Mouse (Mus musculus) stomach, postnatal 0 days (tissue): ENCODE measurements at regions not wholly inside any gene's neighbourhood (a gene's known extent, or its start where the extent isn't known, plus 50 kb on each side); places are given as distances from the start of the nearest gene placed in this dataset.

Source experiments
- ATAC-seq: fragments of 200-750 bp; cut with Nextera tagmentation; 2 replicates; pipeline ENCODE4 v1.8.0; 2017; ENCODE audit not compliant: low FRiP score, low TSS enrichment
- DNase-seq: peaks from one replicate; pipeline ENCODE4 v3.0.0-alpha.2; 2016; ENCODE audit warnings: low spot score
- H3K27ac ChIP-seq: fragments of 300-500 bp; sonication (generic); replicated peaks from 2 replicates; pipeline ENCODE4 v1.5.1; 2014; ENCODE audit warnings: mild to moderate bottlenecking, control low read depth
- H3K27me3 ChIP-seq: fragments of 300-500 bp; sonication (generic); 2 replicates; pipeline ENCODE4 v1.6.1; 2014; ENCODE audit warnings: low read length; ENCODE audit not compliant: control insufficient read depth, insufficient read depth
- H3K36me3 ChIP-seq: fragments of 300-500 bp; sonication (generic); 2 replicates; pipeline ENCODE4 v1.6.1; 2014; ENCODE audit warnings: low read length, mixed read lengths; ENCODE audit not compliant: control insufficient read depth, insufficient read depth
- H3K4me1 ChIP-seq: fragments of 300-500 bp; sonication (generic); replicated peaks from 2 replicates; pipeline ENCODE4 v1.6.1; 2014; ENCODE audit warnings: antibody characterized with exemption; ENCODE audit not compliant: control insufficient read depth, insufficient read depth
- H3K4me2 ChIP-seq: fragments of 300-500 bp; sonication (generic); replicated peaks from 2 replicates; pipeline ENCODE4 v1.6.1; 2014; ENCODE audit warnings: low read depth, mild to moderate bottlenecking, control low read depth, moderate library complexity
- H3K4me3 ChIP-seq: fragments of 300-500 bp; sonication (generic); 2 replicates; pipeline ENCODE4 v1.5.1; 2014; ENCODE audit warnings: low read depth, low read length, control low read depth
- H3K9ac ChIP-seq: fragments of 300-500 bp; sonication (generic); 2 replicates; pipeline ENCODE4 v1.6.1; 2014; ENCODE audit warnings: mild to moderate bottlenecking, low read length, control low read depth, mixed read lengths
- H3K9me3 ChIP-seq: fragments of 300-500 bp; sonication (generic); 2 replicates; pipeline ENCODE4 v1.6.1; 2016; ENCODE audit warnings: low read length; ENCODE audit not compliant: control insufficient read depth
- CTCF ChIP-seq: IDR thresholded peaks from 2 replicates; pipeline ENCODE4 v1.5.1; 2016; ENCODE audit warnings: antibody characterized with exemption, low read depth, mild to moderate bottlenecking, moderate library complexity
- EP300 ChIP-seq: optimal IDR thresholded peaks from 2 replicates; pipeline ENCODE3; 2016; ENCODE audit warnings: antibody characterized with exemption
- WGBS: fragments of 180-500 bp; shearing (Covaris S2); extraction: QIAGEN DNeasy Blood & Tissue Kit; methylation state at CpG from one replicate; pipeline ENCODE4 v1.1.7; 2014; 5-methylcytosine and 5-hydroxymethylcytosine counted together

GRCm38 (mm10) chr12:9997571-9997970 lies 372.2 kb upstream of the Nt5c1b start:
- Histone ChIP-seq H3K27ac (peak overlapping the region; percentile 37; the same call in 1 of the 2 replicates), H3K9ac (no peak overlapping the region), H3K4me1 (no peaks in the 10 kb centered on the region), H3K9me3 (no peaks in the 10 kb centered on the region), H3K36me3 (no peaks in the 10 kb centered on the region), H3K4me2 (no peak overlapping the region), H3K27me3 (no peaks in the 10 kb centered on the region), H3K4me3 (no peak overlapping the region)
- WGBS = 46% methylated on average over 3 of the region's 3 CpGs
- TF ChIP-seq EP300 (no peak), CTCF (no peak)
- DNase-seq = no peak
- no peak; the same call in 1 of the 2 replicates for ATAC-seq

- H3K9me3 ChIP-seq = no peaks in the 10 kb centered on the region
- ATAC-seq (no peak), DNase-seq (no peak)
- no peaks in the 10 kb centered on the region for H3K4me1 ChIP-seq
- H3K4me2 ChIP-seq = no peak overlapping the region
- H3K36me3 ChIP-seq = no peaks in the 10 kb centered on the region
- no peak overlapping the region for H3K4me3 ChIP-seq
- WGBS = 47% methylated on average over 6 of the region's 6 CpGs
- no peaks in the 10 kb centered on the region for H3K27me3 ChIP-seq
- TF ChIP-seq EP300 (no peak), CTCF (no peak)
- no peak overlapping the region for H3K27ac ChIP-seq
- no peak overlapping the region for H3K9ac ChIP-seq
Observed at GRCm38 (mm10) chr12:9999933-10000332, 369.8 kb upstream of the Nt5c1b start.

GRCm38 (mm10) chr12:10008473-10008872 lies 361.3 kb upstream of the Nt5c1b start:
- H3K9ac ChIP-seq = no peak overlapping the region
- H3K27me3 ChIP-seq = no peaks in the 10 kb centered on the region
- no peak overlapping the region for H3K4me2 ChIP-seq
- no peaks in the 10 kb centered on the region for H3K9me3 ChIP-seq
- no peak for DNase-seq
- WGBS = 45% methylated on average over 3 of the region's 3 CpGs
- H3K4me3 ChIP-seq = no peak overlapping the region
- ATAC-seq = no peak
- no peaks in the 10 kb centered on the region for H3K4me1 ChIP-seq
- TF ChIP-seq EP300 (no peak), CTCF (no peak)
- H3K36me3 ChIP-seq = no peaks in the 10 kb centered on the region
- no peak overlapping the region for H3K27ac ChIP-seq

GRCm38 (mm10) chr12:10016710-10017581 lies 352.8 kb upstream of the Nt5c1b start:
- Histone ChIP-seq H3K9me3 (no peaks in the 10 kb centered on the region), H3K4me1 (no peaks in the 10 kb centered on the region), H3K4me3 (no peak overlapping the region), H3K27ac (no peak overlapping the region), H3K27me3 (no peaks in the 10 kb centered on the region), H3K4me2 (no peak overlapping the region), H3K9ac (no peak overlapping the region), H3K36me3 (no peaks in the 10 kb centered on the region)
- DNase-seq = peak; percentile 14
- TF ChIP-seq EP300 (no peak), CTCF (no peak)
- WGBS = 43% methylated on average over 15 of the region's 15 CpGs
- ATAC-seq = peak; percentile 70; the same call in 1 of the 2 replicates

GRCm38 (mm10) chr12:10035479-10035878 lies 334.3 kb upstream of the Nt5c1b start:
- Histone ChIP-seq H3K9me3 (no peaks in the 10 kb centered on the region), H3K27ac (no peak overlapping the region), H3K4me3 (no peak overlapping the region), H3K27me3 (no peaks in the 10 kb centered on the region), H3K4me2 (no peak overlapping the region), H3K9ac (no peak overlapping the region), H3K4me1 (no peaks in the 10 kb centered on the region), H3K36me3 (no peaks in the 10 kb centered on the region)
- 45% methylated on average over 8 of the region's 8 CpGs for WGBS
- ATAC-seq (no peak), DNase-seq (no peak)
- TF ChIP-seq CTCF = no peak
- TF ChIP-seq EP300 = no peak

- no peaks in the 10 kb centered on the region for H3K27me3 ChIP-seq
- no peak overlapping the region for H3K4me2 ChIP-seq
- 24% methylated on average over 1 of the region's 1 CpGs for WGBS
- no peaks in the 10 kb centered on the region for H3K36me3 ChIP-seq
- TF ChIP-seq EP300 (no peak), CTCF (no peak)
- H3K4me1 ChIP-seq = no peaks in the 10 kb centered on the region
- H3K4me3 ChIP-seq = no peak overlapping the region
- H3K9me3 ChIP-seq = no peaks in the 10 kb centered on the region
- ATAC-seq = no peak
- H3K9ac ChIP-seq = no peak overlapping the region
- no peak overlapping the region for H3K27ac ChIP-seq
- no peak for DNase-seq
Observed at GRCm38 (mm10) chr12:10062006-10062514, 307.7 kb upstream of the Nt5c1b start.
